Mouse (Mus musculus) lung, postnatal 0 days (tissue): ENCODE data around the gene Paqr9.

Source experiments
- CTCF ChIP-seq: IDR thresholded peaks from 2 replicates; pipeline ENCODE4 v1.5.1; 2016; ENCODE audit warnings: antibody characterized with exemption, mild to moderate bottlenecking
- EP300 ChIP-seq: IDR thresholded peaks from 2 replicates; pipeline ENCODE4 v1.6.1; 2016; ENCODE audit warnings: antibody characterized with exemption, mild to moderate bottlenecking, control low read depth

- TF ChIP-seq CTCF: no peak
- TF ChIP-seq EP300: no peak
Observed at GRCm38 (mm10) chr9:95541650-95542432, 17.6 kb upstream of the Paqr9 start.
